Mouse (Mus musculus) forelimb bud, embryonic 11.5 days (tissue): ENCODE measurements around the gene Hspb9.
A peak's percentile ranks its signal among the peaks of the same experiment; 100 is the strongest.

Experiments
- DNase-seq: peaks from one replicate; pipeline ENCODE4 v3.0.0-alpha.2; 2012; ENCODE audit warnings: low read depth, low spot score

The Hspb9 gene

DNA sequence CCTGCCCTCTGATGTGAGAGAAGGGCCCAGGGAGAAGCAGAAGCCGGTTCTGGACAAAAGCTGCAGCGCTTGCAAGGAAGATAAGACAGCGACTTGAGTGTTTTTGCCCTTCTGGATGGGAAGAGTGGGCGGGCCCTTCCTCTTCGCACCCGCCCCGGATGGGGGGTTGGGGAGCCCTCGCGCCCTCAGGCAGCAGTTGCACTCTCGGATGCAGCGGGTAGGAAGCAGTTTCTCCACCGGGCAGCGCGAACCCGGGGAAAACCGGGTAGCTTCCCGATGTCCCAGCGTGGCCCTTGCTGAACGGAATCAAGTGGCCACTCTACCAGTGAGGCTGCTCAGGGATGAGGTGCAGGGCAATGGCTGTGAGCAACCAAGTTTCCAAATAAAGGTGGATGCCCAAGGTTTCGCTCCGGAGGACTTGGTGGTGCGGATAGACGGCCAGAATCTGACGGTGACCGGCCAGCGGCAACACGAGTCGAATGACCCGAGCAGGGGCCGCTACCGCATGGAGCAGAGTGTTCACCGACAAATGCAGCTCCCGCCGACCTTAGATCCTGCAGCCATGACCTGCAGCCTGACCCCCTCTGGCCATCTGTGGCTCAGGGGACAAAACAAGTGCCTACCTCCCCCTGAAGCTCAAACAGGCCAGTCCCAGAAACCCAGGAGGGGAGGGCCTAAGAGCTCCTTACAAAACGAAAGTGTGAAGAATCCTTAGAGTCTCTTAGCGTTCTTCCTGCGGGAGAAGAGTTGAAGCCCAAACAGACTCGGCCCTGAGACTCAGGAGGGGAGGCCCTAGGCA, at the start of gene Hspb9:
Gene Hspb9, plus strand, starts transcription at position 116 of the 799 bp plus-strand sequence.
- peak; percentile 37 for DNase-seq

DNA sequence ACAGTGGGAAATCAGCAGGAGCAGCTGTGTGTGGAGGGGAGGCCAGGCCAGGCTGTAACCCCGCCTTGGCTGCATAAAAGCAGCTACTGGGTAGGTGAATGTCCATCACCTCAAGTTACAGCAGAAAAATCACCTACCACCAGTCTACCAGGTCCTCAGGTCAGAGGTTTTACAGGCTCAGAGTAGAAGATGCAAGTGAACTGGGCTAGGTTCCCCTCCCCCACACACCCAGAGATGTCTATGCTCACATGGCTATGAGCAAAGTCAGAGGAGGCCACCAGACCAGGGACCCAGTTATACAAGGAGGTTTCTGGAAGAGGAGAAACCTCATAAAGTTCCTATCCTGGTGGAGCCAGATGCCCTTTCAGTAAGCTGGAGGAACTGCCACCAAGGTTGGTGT, 42.6 kb upstream of the Hspb9 start:
- no peak for DNase-seq

- no peak for DNase-seq
These were observed 41.7 kb upstream of the Hspb9 start for GRCm38 (mm10) chr11:100671956-100672355.

DNA sequence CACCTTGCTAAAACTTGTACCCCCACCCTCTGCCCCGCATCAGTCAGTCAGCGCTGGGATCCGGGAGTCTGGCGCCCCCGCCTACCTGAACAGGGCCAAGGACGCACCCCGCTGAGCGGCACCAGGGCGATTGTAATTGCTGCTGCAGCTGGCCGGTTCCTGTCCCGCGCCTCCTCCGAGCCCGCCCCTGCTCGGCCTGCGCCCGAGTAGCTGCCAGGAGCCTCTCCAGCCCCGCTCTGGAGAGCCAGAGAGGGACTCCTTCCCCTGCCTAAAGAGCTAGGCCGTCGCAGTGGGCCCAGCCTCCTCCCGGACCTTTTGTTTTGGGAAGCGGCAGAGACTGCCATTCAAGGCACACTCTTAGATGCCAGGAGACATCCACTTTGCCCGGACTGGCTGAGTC, 40.5 kb upstream of the Hspb9 start:
- DNase-seq = no peak

DNA sequence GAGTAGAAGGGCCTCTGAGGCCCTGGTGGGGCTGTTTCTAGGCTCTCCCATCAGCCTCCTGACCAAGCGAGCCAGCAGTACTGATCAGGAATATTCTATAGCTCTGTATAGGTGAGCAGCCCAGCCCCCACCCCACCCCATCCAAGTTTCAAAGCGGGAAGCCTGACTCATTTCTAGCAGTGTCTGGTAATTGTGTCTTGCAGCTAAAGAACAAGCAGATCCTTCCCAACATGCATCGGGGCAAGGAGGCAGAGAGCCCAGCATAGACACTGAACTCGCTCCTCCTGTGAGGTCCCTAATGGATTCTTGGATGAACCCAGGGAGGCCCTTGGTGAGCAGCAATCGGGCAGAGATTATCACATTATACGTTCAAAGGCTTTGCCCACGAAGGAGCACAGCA, 35.8 kb upstream of the Hspb9 start:
- no peak for DNase-seq

- DNase-seq = no peak
These were observed 31.8 kb upstream of the Hspb9 start for GRCm38 (mm10) chr11:100681826-100682225.

- no peak for DNase-seq
These were observed 31.1 kb upstream of the Hspb9 start for GRCm38 (mm10) chr11:100682526-100682925.

GRCm38 (mm10) chr11:100684084-100684483, 29.6 kb upstream of the Hspb9 start:
- no peak for DNase-seq

DNA sequence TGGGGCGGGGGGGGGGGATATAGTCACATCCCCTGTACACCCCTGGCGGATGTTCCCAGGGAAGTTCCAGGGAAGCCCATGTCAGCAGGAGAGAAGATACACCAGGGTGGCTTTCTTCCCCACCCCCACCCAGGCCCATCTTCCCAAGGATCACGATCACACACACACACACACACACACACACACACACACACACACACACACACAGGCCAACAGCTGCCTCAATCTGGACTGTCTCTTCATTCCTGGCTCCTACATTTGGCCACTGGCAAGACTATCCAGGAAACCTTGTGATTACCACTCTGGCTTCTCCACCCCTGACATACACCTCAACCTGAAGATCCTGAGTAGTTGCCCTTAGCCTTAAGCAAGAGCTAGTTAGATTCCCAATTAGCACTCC, 28.3 kb upstream of the Hspb9 start:
- no peak for DNase-seq

DNA sequence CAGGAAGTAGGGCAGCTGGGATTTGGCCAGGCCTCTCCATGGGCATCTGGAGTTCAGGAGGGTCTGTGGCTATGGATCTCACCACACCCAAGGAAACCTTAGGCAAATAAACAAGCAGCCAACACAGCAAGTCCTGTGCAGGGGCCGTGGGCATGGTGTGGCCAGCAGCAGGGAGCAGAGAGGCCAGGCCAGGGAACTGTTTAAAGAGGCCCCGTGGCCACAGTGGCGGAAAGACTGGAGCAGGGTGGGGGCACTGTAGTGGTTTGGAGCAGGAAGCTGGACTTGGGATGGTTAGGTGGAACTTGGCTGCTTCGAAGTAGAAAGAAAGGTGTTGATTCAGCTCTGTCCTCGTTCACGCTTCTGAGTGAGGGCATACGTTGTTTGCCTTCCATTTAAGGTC, 26.4 kb upstream of the Hspb9 start:
- no peak for DNase-seq

DNA sequence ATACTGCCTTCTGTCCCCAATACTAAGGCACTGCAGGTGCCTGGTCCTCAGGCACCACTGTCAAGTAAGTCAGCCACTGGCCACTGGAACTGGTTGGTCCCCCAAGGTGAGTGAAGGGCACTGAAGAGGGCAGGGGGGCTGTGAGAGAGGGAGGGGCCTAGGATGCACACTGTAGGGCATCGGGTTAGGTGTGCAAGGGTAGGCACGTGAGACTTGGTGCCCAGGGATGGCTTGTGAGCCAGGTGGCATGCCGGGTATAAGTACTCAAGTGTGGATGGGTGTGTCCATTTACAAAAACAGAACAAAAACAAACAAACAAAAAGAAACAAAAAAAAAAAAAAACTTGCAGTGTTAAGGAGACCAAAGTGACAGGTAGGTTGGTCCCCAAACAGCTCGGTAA, 25.2 kb upstream of the Hspb9 start:
- no peak for DNase-seq

GRCm38 (mm10) chr11:100690389-100690788, 23.3 kb upstream of the Hspb9 start:
- DNase-seq = no peak

GRCm38 (mm10) chr11:100692164-100692616, 21.5 kb upstream of the Hspb9 start, which contains the start of gene Zfp385c:
Gene Zfp385c (minus strand): TSS chr11:100692455.
- DNase-seq = no peak

DNA sequence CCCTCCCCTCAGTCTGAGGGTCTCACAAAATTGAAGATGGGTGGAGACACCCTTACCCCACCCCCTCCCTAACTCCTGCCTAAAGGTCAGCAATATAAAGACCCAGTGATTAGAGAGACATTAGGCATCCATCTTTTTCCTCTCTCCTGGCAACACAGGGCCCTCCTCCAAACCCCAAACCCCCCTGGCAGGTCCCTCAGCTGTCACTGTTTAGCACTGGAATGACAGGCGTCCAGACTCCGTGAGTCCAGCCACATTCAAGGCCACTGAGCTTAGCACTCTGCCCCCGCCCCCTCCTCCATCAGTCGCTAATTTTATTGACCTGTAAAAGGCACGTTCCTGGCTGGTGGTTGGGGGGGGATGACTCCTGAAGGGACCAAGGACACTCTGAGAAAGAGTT, 20.5 kb upstream of the Hspb9 start:
- no peak for DNase-seq

GRCm38 (mm10) chr11:100694926-100695325, 18.7 kb upstream of the Hspb9 start:
- peak; percentile 77 for DNase-seq

DNA sequence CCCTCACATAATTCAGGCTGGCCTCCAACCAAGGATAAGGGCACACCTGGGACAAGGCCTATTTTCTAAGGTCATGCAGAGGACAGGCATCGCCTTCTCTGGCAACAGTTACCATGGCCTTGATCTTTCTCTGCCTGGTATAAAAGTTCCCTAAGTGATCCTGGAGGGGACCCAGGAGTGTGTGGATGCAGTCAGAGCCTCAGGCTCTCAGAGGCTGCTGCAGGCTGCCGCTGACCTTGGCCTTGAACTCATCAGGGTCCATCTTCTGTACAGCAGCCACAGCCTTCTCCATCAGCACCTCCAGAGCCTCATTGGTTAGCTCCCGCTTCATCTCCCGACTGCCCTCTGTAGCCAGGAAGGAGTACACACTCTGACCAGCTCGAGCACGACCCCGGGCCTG, 15.7 kb upstream of the Hspb9 start:
- no peak for DNase-seq

DNA sequence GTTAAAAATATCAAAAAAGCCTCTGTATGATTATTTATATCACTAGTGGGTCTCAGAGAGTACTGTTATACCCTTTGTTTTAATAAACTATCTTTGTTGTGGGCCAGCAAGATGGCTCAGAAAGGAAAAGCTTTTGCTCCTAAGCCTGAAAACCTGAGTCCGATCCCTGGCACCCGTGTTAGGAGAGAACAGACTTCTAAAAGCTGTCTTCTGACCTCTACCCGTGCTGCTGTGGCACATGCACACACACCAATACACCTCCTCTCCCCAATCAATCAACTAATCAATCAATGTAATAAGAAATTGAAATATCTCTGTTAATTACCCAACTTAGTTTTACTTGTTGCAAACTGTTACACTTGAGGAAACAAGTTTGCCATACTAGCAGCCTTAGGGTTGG, 12.9 kb upstream of the Hspb9 start:
- no peak for DNase-seq

DNA sequence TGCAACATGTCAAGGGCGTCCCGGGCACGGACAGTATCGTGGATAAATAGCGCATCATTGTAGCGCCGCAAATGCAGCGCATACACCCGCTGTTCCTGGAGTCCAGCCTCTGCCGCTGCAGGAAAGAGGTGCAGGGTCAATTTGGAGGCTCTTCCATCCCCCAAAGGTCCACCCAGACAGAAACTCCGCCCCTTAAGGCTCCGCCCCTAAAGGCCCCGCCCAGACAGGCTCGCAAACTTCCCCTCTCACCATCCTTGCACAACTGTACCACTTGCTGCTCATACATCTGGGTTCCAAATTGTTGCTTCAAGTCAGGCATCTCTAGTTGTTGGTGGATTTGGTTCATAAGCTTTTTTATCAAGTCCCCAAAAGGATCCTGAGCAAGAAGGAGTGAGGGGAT, 12.3 kb upstream of the Hspb9 start:
- DNase-seq = no peak

DNA sequence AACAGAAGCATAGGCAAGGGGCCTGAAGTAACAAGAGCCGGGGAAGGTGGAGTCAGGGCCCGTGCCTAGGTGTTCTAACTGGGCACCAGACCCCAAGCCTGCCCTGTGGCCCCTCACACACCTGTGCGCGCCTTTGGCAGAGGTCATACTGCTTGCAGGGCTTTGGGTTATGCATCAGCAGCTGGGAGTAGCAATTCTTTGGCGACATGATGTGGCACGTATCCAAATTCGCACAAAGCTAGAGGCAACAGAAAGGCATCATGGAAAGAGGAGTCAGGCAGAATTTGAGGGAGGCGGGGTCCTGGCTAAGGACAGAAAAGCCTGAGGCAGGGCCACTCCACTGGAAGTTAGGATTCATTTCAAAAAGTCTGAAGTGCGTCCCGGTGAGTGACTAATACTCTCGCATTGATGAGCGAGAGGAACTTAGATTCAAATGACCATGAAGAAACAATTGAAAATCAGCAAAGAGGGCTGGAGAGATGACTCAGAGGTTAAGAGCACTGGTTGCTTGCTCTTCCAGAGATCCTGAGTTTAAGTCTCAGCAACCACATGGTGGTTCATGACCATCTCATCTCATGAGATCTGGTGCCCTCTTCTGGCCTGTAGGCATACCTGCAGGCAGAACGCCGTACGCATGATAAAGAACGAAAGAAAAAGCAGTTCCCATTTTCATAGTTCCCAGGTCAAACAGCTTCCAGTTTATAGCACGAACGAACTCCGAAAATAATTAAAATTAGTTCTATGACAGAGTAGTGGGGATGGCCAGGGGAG, 11.4 kb upstream of the Hspb9 start:
- DNase-seq = peak; percentile 82

DNA sequence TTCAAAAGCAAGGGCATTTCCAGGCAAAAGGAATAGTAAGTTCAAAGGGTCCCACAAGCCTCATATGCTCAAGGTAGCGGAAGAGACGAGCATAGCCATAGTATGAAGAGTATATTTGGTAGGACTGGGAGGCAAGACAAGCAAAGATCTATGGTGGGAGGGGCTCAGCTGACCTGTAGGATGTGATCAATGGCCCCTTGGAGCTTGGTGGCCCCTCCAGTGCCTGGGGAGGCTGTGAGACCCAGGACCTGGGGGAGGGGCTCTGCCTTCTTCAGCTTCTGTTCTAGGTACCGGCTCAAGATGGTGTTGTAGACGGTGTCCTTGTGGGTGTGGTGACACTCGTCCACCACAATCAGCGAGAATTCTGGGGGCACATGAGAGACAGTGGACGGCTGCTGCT, 10.7 kb upstream of the Hspb9 start:
- DNase-seq = no peak

GRCm38 (mm10) chr11:100703366-100703765, 10.3 kb upstream of the Hspb9 start:
- DNase-seq = no peak

GRCm38 (mm10) chr11:100703851-100704531, 9.7 kb upstream of the Hspb9 start, which contains the start of gene Dhx58:
Gene Dhx58 (minus strand): TSS chr11:100704271.
- no peak for DNase-seq
